Mouse (Mus musculus) lung, embryonic 16.5 days (tissue): ENCODE results near the gene Trpm6. TPM values are rescaled to one million over a fixed set of nuclear protein-coding genes. Genes with fewer than 3 reads are reported as not detected.

Source experiments
- polyA plus RNA-seq: library from polyadenylated mRNA; unstranded; fragments of >200 nt; fragmentation: Nextera tagmentation; extraction: Ambion mirVana; gene quantifications from 2 replicates; pipeline ENCODE4 v1.2.1, GENCODE M21; 2015

Gene Trpm6
- polyA plus RNA-seq, 1 experiment from 2014 or later, result 2.8 TPM

Other genes with a start within 250 kb of the Trpm6 start
- gene Ostf1, start 118.2 kb upstream of the Trpm6 start, polyA plus RNA-seq, result 111 and 122 TPM in 2 replicates
- 11.1 and 13.5 TPM in 2 replicates for gene Nmrk1, start 118.0 kb upstream of the Trpm6 start, polyA plus RNA-seq
- gene Carnmt1, start 79.2 kb upstream of the Trpm6 start, polyA plus RNA-seq, result 21.5 and 22.0 TPM in 2 replicates
- 28.6 and 29.0 TPM in 2 replicates for gene D030056L22Rik, start 36.8 kb upstream of the Trpm6 start, polyA plus RNA-seq